Mouse (Mus musculus): ENCODE results near the gene Ttll12. TPM values are rescaled to one million over a fixed set of nuclear protein-coding genes. Genes with fewer than 3 reads are reported as not detected.

Gene Ttll12
- polyA plus RNA-seq, 1 experiment from 2014 or later = 63.8 TPM

GRCm38 (mm10) chr15:83607115-83607802, 12.3 kb upstream of the Ttll12 start:
- whole genome bisulfite sequencing = 49% methylated on average over 15 of the region's 15 CpGs

GRCm38 (mm10) chr15:83606700-83607099, 11.7 kb upstream of the Ttll12 start:
- H3K4me3 ChIP-seq = no peak overlapping the region
- no peak for DNase-seq (ENCODE audit: low spot score)
- WGBS = 90% methylated on average over 8 of the region's 8 CpGs
- peaks cover 73% of the 10 kb centered on the region for H3K36me3 ChIP-seq
- peaks cover 12% of the 10 kb centered on the region; the same call in 1 of the 2 replicates for H3K4me1 ChIP-seq
- H3K27me3 ChIP-seq (ENCODE audit: low read depth, poor library complexity, severe bottlenecking) = no peaks in the 10 kb centered on the region
- H3K27ac ChIP-seq = no peak overlapping the region
- no peaks in the 10 kb centered on the region for H3K9me3 ChIP-seq (replicated peaks)

More at GRCm38 (mm10) chr15:83607115-83607802, 12.3 kb upstream of the Ttll12 start:
- H3K4me3 ChIP-seq = no peak overlapping the region
- H3K9me3 ChIP-seq (replicated peaks) = no peaks in the 10 kb centered on the region
- peaks cover 12% of the 10 kb centered on the region; the same call in 1 of the 2 replicates for H3K4me1 ChIP-seq
- no peak overlapping the region for H3K27ac ChIP-seq
- DNase-seq (ENCODE audit: low spot score) = peak; percentile 69
- peaks cover 79% of the 10 kb centered on the region for H3K36me3 ChIP-seq
- H3K27me3 ChIP-seq (ENCODE audit: low read depth, poor library complexity, severe bottlenecking) = no peaks in the 10 kb centered on the region

GRCm38 (mm10) chr15:83606216-83606615, 11.3 kb upstream of the Ttll12 start:
- H3K4me1 ChIP-seq = peaks cover 14% of the 10 kb centered on the region
- H3K27me3 ChIP-seq (ENCODE audit: low read depth, poor library complexity, severe bottlenecking) = no peaks in the 10 kb centered on the region
- no peak overlapping the region for H3K4me3 ChIP-seq
- H3K36me3 ChIP-seq = peaks cover 68% of the 10 kb centered on the region
- 79% methylated on average over 11 of the region's 11 CpGs for WGBS
- H3K27ac ChIP-seq = no peak overlapping the region
- H3K9me3 ChIP-seq (replicated peaks) = no peaks in the 10 kb centered on the region
- DNase-seq (ENCODE audit: low spot score) = no peak

DNA sequence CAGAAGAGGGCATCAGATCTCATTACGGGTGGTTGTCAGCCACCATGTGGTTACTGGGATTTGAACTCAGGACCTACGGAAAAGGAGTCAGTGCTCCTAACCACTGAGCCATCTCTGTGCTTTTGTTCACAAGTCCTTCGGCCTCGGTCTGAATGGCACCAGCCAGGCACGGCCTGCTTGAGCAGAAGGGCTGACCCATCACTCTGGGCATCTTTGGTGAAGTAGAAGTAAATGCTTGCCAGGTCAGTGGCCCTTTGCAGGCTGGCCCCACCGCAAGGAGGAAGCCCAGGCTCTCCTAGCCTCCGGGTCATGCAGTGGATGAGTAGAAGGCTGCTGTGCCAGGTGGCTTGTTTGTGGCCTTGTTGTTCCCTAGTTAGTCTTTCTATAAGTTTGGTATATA, 8.5 kb upstream of the Ttll12 start:
- WGBS = 98% methylated on average over 7 of the region's 7 CpGs
- no peaks in the 10 kb centered on the region for H3K27me3 ChIP-seq (ENCODE audit: low read depth, poor library complexity, severe bottlenecking)
- no peak overlapping the region for H3K4me3 ChIP-seq

GRCm38 (mm10) chr15:83603046-83603396, 8.1 kb upstream of the Ttll12 start:
- Histone ChIP-seq H3K9me3 (replicated peaks) (no peaks in the 10 kb centered on the region), H3K4me3 (no peak overlapping the region), H3K27me3 (ENCODE audit: low read depth, poor library complexity, severe bottlenecking) (no peaks in the 10 kb centered on the region), H3K27ac (no peak overlapping the region), H3K4me1 (peaks cover 17% of the 10 kb centered on the region), H3K36me3 (peaks cover 37% of the 10 kb centered on the region)
- no peak for DNase-seq (ENCODE audit: low spot score)
- WGBS = 93% methylated on average over 1 of the region's 1 CpGs

More for the DNA sequence above, 8.5 kb upstream of the Ttll12 start:
- no peaks in the 10 kb centered on the region for H3K9me3 ChIP-seq (replicated peaks)
- peaks cover 17% of the 10 kb centered on the region for H3K4me1 ChIP-seq
- no peak overlapping the region for H3K27ac ChIP-seq
- no peak for DNase-seq (ENCODE audit: low spot score)
- peaks cover 42% of the 10 kb centered on the region for H3K36me3 ChIP-seq

DNA sequence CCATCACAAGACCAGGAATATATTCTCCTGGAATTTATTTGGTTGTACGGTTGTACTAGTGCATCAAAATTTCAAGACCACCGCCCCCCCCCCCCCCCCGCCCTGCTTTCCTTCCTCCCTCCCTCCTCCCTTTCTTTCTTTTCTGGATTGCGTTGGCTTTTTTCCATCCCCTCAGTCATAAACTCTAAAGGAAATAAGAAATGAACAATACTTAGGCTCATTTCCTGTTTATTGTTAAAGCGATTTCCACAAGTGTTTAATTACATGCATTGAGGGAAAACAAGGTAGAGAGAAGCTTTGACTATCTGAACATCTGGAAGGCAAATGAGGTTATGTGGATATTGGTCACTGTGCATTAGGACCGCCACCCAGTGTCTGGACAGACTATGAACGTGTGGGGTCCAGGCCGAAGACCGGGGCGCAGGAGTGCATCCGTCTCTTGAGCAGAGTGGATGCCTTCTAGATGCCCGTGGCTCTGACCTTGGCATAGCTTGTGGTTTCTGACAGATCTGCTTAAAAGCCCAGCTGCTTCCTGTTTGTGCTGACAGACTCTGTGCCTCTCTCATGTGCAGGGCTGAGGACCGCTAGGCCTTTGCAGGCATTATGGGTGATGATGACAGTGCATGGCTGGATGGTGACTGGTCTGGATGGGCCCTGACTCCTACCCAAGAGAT, 7.6 kb upstream of the Ttll12 start:
- Histone ChIP-seq H3K4me3 (no peak overlapping the region), H3K27me3 (ENCODE audit: low read depth, poor library complexity, severe bottlenecking) (no peaks in the 10 kb centered on the region), H3K27ac (no peak overlapping the region), H3K9me3 (replicated peaks) (no peaks in the 10 kb centered on the region), H3K4me1 (peaks cover 17% of the 10 kb centered on the region), H3K36me3 (peaks cover 32% of the 10 kb centered on the region)
- WGBS = 82% methylated on average over 13 of the region's 13 CpGs
- DNase-seq (ENCODE audit: low spot score) = no peak

- H3K4me3 ChIP-seq = no peak overlapping the region
- no peak overlapping the region for H3K27ac ChIP-seq
- peaks cover 20% of the 10 kb centered on the region for H3K36me3 ChIP-seq
- no peak for DNase-seq (ENCODE audit: low spot score)
- peaks cover 17% of the 10 kb centered on the region for H3K4me1 ChIP-seq
- 84% methylated on average over 4 of the region's 4 CpGs for WGBS
- no peaks in the 10 kb centered on the region for H3K9me3 ChIP-seq (replicated peaks)
- no peaks in the 10 kb centered on the region for H3K27me3 ChIP-seq (ENCODE audit: low read depth, poor library complexity, severe bottlenecking)
Observed at GRCm38 (mm10) chr15:83601185-83601584, 6.2 kb upstream of the Ttll12 start.

DNA sequence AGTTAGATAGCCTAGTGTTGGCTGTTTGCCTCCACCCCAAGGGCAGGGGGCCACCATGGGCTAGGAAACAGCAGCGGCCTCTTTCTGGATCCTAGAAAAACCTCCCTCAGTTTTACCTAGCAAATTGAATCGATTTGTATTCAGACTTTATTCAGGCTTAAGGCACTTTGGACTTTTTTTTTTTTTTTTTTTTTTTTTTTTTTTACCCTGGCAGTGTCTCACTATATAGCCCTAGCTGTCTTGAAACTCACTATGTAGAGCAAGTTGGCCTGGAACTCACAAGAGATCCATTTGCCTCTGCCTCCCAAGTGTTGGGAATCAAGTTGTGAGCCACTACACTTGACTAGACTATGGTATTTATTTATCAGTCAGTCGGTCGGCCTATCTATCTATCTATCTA, 1.9 kb upstream of the Ttll12 start:
- Histone ChIP-seq H3K4me1 (peaks cover 38% of the 10 kb centered on the region), H3K9me3 (replicated peaks) (no peaks in the 10 kb centered on the region), H3K27me3 (ENCODE audit: low read depth, poor library complexity, severe bottlenecking) (no peaks in the 10 kb centered on the region), H3K27ac (no peak overlapping the region), H3K4me3 (no peak overlapping the region), H3K36me3 (peaks cover 12% of the 10 kb centered on the region)
- WGBS = 92% methylated on average over 4 of the region's 4 CpGs
- DNase-seq (ENCODE audit: low spot score) = no peak

- 42% methylated on average over 7 of the region's 7 CpGs for WGBS
- H3K27ac ChIP-seq = peak overlapping the region; percentile 92
Observed at GRCm38 (mm10) chr15:83595364-83595711, 381 bp upstream of the Ttll12 start.

GRCm38 (mm10) chr15:83593702-83594512, 1.1 kb downstream of the Ttll12 start:
- Histone ChIP-seq H3K4me1 (peaks cover 36% of the 10 kb centered on the region), H3K4me3 (peak overlapping the region; percentile 95), H3K27me3 (ENCODE audit: low read depth, poor library complexity, severe bottlenecking) (no peaks in the 10 kb centered on the region), H3K9me3 (replicated peaks) (no peaks in the 10 kb centered on the region), H3K27ac (peak overlapping the region; percentile 92), H3K36me3 (peaks cover 39% of the 10 kb centered on the region)
- WGBS = 9% methylated on average over 19 of the region's 19 CpGs
- peak; percentile 58 for DNase-seq (ENCODE audit: low spot score)

More at GRCm38 (mm10) chr15:83595364-83595711, 381 bp upstream of the Ttll12 start:
- DNase-seq (ENCODE audit: low spot score) = no peak
- Histone ChIP-seq H3K9me3 (replicated peaks) (no peaks in the 10 kb centered on the region), H3K4me3 (peak overlapping the region; percentile 95), H3K27me3 (ENCODE audit: low read depth, poor library complexity, severe bottlenecking) (no peaks in the 10 kb centered on the region), H3K36me3 (peaks cover 26% of the 10 kb centered on the region), H3K4me1 (peaks cover 36% of the 10 kb centered on the region)

DNA sequence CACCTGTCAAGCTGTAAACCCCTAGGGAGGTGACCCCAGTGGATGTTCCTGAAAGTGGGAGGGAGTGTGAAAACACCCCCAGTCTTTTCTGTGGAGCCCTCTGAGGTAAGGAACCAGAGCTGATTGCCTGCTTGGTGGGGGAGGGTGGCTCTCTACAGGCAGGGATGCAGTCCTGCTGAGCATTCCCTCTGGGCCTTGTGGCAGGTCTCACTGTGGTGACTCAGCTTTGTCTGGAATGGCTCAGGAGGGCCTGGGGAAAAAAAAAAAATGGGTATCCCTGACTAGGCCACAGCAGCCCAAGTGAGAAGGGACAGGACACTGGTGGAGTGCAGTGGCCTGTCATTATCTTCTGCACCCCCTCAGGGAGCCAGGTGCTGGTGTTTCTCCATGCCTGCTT, 1.8 kb downstream of the Ttll12 start:
- peak overlapping the region; percentile 95 for H3K4me3 ChIP-seq
- peaks cover 36% of the 10 kb centered on the region for H3K4me1 ChIP-seq
- H3K36me3 ChIP-seq = peaks cover 46% of the 10 kb centered on the region
- peak overlapping the region; percentile 92; the same call in 1 of the 2 replicates for H3K27ac ChIP-seq
- no peak for DNase-seq (ENCODE audit: low spot score)
- H3K9me3 ChIP-seq (replicated peaks) = no peaks in the 10 kb centered on the region
- H3K27me3 ChIP-seq (ENCODE audit: low read depth, poor library complexity, severe bottlenecking) = no peaks in the 10 kb centered on the region

DNA sequence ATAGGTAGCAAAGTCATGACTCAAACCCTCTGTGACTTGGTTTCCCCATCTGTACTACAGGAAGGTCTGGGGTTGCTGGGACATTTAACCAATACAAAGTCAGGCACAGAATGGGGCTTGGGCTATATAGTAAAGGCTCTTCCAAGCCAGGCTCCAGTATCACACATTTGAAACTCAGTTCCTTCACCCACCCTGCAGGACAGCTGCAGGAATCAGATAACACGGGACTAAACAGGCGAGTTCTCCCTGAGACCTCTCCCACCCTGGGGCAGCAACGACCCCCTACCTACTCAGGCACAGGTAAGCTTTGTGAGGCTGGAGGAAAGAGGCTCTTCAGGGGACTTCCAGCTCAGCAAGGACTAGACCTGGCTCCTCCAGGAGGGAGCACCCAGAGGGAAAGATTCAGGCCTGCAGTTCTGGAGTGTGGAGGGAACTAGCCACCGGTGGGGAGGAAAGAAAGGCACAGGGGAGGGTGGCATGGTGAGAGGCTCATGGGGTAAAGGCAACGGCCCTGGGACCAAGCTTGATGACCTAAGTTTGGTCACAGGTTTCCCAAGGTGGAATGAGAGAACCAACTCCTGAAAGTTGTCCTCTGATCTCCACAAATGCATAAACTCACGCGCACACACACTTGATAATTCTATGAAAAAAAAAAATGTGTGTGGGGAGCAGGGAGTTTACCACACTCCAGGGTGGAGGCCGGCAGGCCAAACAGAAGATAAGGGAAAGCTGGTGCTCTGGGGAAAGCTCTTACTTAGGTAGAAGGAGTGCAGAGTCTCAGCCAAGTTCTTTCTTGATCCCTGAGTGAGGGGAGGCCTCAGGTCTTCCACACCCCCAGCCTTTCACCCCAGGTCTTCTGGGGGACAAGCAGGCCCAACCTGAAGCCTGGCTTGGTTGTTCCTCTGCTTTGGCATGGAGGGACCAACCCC, 2.4 kb downstream of the Ttll12 start:
- WGBS = 74% methylated on average over 8 of the region's 8 CpGs
- no peaks in the 10 kb centered on the region for H3K9me3 ChIP-seq (replicated peaks)
- H3K4me1 ChIP-seq = peaks cover 36% of the 10 kb centered on the region
- peaks cover 52% of the 10 kb centered on the region for H3K36me3 ChIP-seq
- H3K27me3 ChIP-seq (ENCODE audit: low read depth, poor library complexity, severe bottlenecking) = no peaks in the 10 kb centered on the region
- no peak for DNase-seq (ENCODE audit: low spot score)
- H3K4me3 ChIP-seq = peak overlapping the region; percentile 95; the same call in 1 of the 2 replicates
- 0 out of 2 replicates have a peak overlapping the region, but pooled peaks have one; percentile 92 for H3K27ac ChIP-seq
